Mouse (Mus musculus) small intestine, adult 2 months (tissue): ENCODE results near the gene Rtf2.

Source experiments
- CTCF ChIP-seq: fragments of 200-500 bp; IDR thresholded peaks from 2 replicates; pipeline ENCODE4 v1.5.1; 2012; ENCODE audit warnings: low read depth, mild to moderate bottlenecking, control low read depth, inconsistent platforms, low read length, moderate library complexity, mixed read lengths; ENCODE audit not compliant: insufficient replicate concordance, insufficient read length; ENCODE audit errors: extremely low read depth
- POLR2A ChIP-seq: fragments of 200-500 bp; IDR thresholded peaks from 2 replicates; pipeline ENCODE4 v1.6.1; 2012; ENCODE audit warnings: low read depth, mild to moderate bottlenecking, control low read depth, inconsistent platforms, low read length, moderate library complexity

DNA sequence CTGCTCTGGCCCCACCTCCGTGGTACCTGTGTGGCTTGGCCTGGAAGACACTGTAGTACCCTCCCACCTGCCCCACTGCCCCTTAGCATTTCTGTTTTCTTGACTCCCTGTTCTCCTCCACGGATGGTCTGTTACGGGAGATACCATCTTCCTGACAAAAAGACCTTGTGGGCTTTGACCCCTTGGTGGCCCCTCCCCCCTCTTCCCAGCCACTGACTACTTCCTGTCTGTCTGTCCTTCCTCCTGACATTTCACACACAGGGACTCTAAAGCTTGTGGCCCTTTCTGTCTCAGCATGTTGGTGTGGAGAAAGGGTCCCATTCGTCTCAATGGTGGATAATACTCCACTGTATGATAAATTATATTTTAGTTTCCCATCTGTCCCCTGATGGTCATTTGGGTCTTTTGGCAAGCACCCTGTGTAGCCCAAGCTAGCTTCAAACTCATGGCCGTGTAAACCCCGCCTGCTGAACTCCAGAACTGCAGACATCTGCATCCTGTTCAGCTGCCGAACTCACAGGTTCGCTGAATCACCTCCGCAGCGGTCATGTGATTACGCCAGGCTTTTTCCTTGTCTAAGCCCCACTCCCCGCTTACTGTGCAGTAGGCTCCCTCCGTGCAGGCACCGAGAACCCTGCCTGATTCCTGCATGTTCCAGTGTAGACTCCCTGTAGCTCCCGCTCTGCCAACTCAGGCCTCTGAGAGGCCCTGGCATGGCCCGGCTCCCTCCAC lies 41.5 kb downstream of the Rtf2 start:
- TF ChIP-seq CTCF = no peak
- TF ChIP-seq POLR2A = no peak
